Mouse (Mus musculus) large intestine, adult 2 months (tissue): ENCODE measurements around the gene Fkbp1b. TPM values are rescaled to one million over a fixed set of nuclear protein-coding genes. Genes with fewer than 3 reads are reported as not detected.
"Not testable (repeated sequence)": the region's sequence is repeated elsewhere in the genome, so short reads cannot be mapped to it uniquely, and the experiment has no call there.

ENCODE experiments used
- DNase-seq: peaks from one replicate; pipeline ENCODE4 v3.0.0-alpha.2; 2012; ENCODE audit warnings: low read depth, low spot score
- WGBS: fragments of 180-500 bp; shearing (Covaris S2); methylation state at CpG from one replicate; pipeline ENCODE4 v1.1.7; 2018; 5-methylcytosine and 5-hydroxymethylcytosine counted together
- polyA plus RNA-seq: library from polyadenylated mRNA; depleted of rRNA; stranded (reverse); fragments of >200 nt; gene quantifications from 2 replicates; pipeline ENCODE4 v1.2.3, GENCODE M21; 2012; rRNA removed

Gene Fkbp1b
- polyA plus RNA-seq, result 1.6 and 3.0 TPM in 2 replicates

GRCm38 (mm10) chr12:4841392-4841887, at the start of gene Fkbp1b:
TSS of gene Fkbp1b (minus strand) at chr12:4841591.
- WGBS, result under 1% methylated on average over 37 of the region's 37 CpGs
- no peak for DNase-seq

GRCm38 (mm10) chr12:4889891-4890290, 48.5 kb upstream of the Fkbp1b start:
- no peak for DNase-seq
- WGBS, result 93% methylated on average over 1 of the region's 1 CpGs

DNA sequence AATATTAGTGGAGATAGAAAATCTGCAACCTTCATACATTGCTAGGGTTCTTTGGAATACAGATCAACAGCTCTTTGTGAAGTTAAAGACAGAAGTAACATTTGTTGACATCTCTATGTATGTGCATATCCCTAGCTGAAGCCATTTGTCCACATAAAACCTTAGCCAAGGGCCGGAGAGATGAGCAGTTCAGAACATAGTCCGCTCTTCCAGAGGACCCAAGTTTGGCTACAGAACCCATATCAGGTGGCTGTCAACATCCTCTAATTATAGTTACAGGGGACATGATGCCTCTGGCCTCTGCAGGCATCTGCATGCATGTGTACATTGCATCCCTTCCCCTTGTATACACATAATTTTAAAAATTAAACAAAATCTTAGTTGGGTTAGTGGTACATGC, 47.9 kb upstream of the Fkbp1b start:
- no peak for DNase-seq
- 97% methylated on average over 2 of the region's 2 CpGs for WGBS

DNA sequence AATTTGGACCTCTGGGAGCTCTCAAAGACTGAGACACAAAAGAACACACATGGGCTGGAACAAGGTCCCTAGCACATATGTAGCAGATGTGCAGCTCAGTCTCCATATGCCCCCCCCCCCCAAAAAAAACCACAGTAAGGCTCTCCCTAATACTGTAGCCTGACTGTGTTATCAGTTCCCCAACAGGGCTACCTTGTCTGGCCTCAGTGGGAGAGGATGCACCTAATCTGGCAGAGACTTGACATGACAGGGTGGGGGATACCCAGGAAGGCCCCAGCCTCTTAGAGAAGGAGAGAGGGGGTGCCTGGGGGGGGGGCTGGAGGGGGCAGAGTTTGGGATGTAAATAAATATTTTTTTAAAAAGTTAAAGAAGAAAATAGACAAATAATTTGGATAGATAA, 47.3 kb upstream of the Fkbp1b start:
- no peak for DNase-seq

GRCm38 (mm10) chr12:4886581-4886980, 45.2 kb upstream of the Fkbp1b start:
- WGBS, result 98% methylated on average over 4 of the region's 4 CpGs
- DNase-seq, result not testable (repeated sequence)

DNA sequence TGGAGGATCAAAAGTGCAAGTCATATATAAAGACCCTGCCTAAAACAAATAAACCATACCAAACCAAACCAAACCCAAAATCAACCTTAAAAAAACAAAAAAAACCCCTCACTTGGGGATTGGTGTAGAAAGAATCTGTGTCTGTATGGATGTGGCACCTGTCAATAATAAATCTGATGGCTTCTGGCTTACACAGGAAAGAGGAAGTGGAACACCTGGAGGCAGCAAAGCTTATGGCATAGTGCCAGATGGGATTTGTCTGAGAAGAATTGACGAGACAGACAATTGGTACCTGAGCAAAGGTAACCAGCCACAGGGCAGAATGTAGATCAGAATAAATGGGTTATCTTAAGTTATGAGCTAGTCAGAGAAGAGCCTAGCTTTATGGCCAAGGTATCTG, 43.7 kb upstream of the Fkbp1b start:
- WGBS, result 19% methylated on average over 1 of the region's 1 CpGs
- no peak for DNase-seq

- no peak for DNase-seq
- WGBS, result 92% methylated on average over 2 of the region's 2 CpGs
Observed at GRCm38 (mm10) chr12:4882086-4882485, 40.7 kb upstream of the Fkbp1b start.

GRCm38 (mm10) chr12:4879048-4879447, 37.7 kb upstream of the Fkbp1b start:
- no peak for DNase-seq
- WGBS, result 93% methylated on average over 5 of the region's 5 CpGs

DNA sequence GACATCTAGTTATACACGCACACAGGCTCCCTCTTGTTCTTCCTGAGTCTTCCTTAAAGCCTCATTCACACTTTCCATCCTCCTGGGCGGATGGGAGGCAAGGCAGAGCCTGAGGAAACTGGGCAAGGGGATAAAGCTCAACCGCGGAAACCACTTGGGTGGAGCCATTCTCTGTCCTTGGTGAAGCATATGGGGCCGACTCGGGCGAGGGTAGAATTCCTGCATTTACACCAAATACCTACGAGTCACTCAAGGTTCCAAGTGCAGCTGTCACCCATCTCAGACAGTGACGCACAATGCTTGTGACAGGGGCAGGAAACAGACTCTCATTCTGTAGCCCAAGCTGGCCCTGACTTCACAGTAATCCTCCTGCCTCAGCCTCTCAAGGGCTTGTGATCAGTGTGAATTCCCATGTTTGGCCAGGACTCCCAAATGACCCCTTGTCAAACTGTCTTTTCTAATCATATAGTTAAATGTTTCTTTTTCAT, 36.9 kb upstream of the Fkbp1b start:
- 88% methylated on average over 9 of the region's 9 CpGs for WGBS

GRCm38 (mm10) chr12:4875623-4876022, 34.2 kb upstream of the Fkbp1b start:
- WGBS, result 35% methylated on average over 8 of the region's 8 CpGs
- no peak for DNase-seq

More for the DNA sequence above, 36.9 kb upstream of the Fkbp1b start:
- no peak for DNase-seq

DNA sequence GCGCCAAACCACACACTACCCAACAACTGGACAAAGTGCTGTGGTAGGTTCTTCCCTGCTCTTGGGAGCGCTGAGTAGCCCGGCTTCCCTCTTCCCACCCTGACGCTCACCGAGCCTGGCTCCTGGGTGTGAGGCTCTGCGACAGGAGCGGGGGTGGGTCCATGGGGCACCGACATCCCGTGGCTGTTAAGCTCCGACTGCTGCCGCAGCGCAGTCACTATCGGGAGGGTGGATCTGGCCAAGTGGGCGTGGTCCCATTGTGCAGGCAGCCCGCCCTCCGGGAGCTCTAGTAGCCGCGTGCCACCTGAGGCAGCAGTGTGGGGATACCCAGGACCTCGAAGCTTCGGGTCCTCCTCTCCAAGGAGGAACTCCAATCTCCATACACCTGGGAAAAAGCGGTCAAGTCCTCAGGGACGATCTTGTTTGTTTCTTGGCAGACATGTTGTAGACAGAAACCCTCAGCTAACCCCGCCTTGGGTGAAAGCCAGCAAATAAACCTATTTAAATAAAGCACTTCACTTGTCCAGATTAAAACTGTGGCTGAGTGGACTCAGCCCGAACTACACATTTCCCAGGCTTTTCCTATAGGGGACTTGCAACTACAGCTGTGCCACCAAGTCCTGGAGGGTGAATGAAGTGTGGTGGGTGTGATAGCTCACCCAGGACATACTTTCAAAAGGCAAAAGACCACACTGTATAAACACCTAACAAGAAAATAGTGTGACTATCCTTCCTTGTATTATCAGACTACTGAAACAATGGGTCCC, 33.0 kb upstream of the Fkbp1b start, which contains the start of gene Mfsd2b:
Mfsd2b (minus strand) TSS at position 199 of the 767 bp plus-strand sequence.
- WGBS, result 2% methylated on average over 24 of the region's 24 CpGs
- DNase-seq, result peak; percentile 47

- DNase-seq, result no peak
- 79% methylated on average over 6 of the region's 6 CpGs for WGBS
Observed at GRCm38 (mm10) chr12:4873531-4873930, 32.1 kb upstream of the Fkbp1b start.

DNA sequence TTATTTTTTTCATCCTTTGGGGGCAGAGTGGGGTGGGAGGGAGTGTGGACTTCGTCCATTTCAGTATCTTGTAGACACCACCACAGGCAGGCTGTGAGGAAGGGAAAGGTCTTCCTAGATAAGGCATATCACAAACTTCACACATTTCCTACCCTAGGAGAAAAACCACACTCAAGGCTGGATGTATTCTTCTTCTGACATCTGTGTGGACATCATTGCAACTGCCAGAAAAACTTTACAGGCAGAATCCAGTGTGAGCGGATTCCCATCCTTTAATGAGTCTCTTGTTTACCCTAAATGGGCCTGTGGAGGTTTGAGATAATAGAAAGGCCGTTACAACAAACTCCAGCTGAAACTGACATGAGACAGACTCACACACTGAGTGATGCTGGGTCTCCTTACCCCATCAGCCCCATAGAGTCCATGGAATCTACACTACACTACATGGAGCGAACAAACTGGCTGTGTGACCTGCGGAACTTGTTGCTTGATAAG, 31.6 kb upstream of the Fkbp1b start:
- WGBS, result 80% methylated on average over 5 of the region's 5 CpGs
- DNase-seq, result no peak

DNA sequence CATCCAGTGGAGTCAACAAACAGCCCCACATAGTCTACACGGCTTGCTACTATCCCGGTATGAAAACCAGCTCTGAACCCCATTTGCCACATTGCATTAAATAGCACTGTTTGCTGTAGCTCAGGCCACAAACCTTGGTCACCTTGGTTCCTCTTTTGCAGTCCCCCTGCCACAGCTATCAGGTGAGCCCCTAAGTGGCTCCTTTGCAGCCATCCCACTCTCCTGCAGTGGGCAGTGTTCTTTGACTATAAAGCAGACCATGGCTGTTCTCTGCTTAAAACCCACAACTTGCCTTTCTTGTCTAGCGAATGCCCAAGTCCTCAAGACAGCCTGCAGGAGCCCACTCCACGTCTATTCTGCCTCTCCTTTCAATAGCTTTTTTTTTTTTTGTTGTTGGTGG, 30.9 kb upstream of the Fkbp1b start:
- WGBS, result 74% methylated on average over 4 of the region's 4 CpGs
- DNase-seq, result no peak

DNA sequence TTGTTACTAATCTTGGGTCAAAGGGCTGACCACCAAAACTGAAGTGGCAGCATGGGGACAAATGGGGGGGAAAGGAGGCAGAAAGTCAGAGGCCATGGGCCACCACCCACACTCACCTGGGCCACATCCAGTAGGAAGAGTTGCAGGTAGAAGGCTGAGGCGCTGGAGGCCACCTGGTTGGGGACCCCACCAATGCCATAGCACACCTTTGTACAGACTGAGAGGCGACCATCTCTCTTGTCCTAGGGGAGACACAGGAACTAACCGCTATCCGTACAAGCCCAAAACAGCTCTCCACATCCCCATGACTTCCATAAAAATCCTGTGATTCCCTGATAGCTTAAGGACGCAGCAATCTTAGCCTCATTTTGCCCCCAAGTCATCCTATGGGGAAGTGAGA, 29.9 kb upstream of the Fkbp1b start:
- DNase-seq, result no peak
- 91% methylated on average over 5 of the region's 5 CpGs for WGBS

- 90% methylated on average over 8 of the region's 8 CpGs for WGBS
- DNase-seq, result no peak
Observed at GRCm38 (mm10) chr12:4868924-4869323, 27.5 kb upstream of the Fkbp1b start.

- no peak for DNase-seq
- 69% methylated on average over 4 of the region's 4 CpGs for WGBS
Observed at GRCm38 (mm10) chr12:4864338-4864690, 22.9 kb upstream of the Fkbp1b start.

GRCm38 (mm10) chr12:4863654-4864337, 22.4 kb upstream of the Fkbp1b start:
- WGBS, result 54% methylated on average over 4 of the region's 4 CpGs
- no peak for DNase-seq

- 90% methylated on average over 4 of the region's 4 CpGs for WGBS
- DNase-seq, result no peak
Observed at GRCm38 (mm10) chr12:4862672-4863071, 21.3 kb upstream of the Fkbp1b start.

GRCm38 (mm10) chr12:4859241-4859914, 18.0 kb upstream of the Fkbp1b start:
- 63% methylated on average over 11 of the region's 11 CpGs for WGBS
- DNase-seq, result no peak
